Mouse (Mus musculus) spleen, postnatal 36 days (tissue): Measurements from ENCODE around the gene Cenpx.

ENCODE experiments used
- DNase-seq, 2 experiments: peaks; one replicate each; pipeline ENCODE4 v3.0.0; 2022; ENCODE audit warnings: low spot score in 2 of 2, mixed read lengths in 1 of 2

The Cenpx gene

GRCm38 (mm10) chr11:120726243-120727168, 13.0 kb upstream of the Cenpx start:
- DNase-seq = no peak

GRCm38 (mm10) chr11:120723509-120723908, 10.0 kb upstream of the Cenpx start:
- DNase-seq = no peak

DNA sequence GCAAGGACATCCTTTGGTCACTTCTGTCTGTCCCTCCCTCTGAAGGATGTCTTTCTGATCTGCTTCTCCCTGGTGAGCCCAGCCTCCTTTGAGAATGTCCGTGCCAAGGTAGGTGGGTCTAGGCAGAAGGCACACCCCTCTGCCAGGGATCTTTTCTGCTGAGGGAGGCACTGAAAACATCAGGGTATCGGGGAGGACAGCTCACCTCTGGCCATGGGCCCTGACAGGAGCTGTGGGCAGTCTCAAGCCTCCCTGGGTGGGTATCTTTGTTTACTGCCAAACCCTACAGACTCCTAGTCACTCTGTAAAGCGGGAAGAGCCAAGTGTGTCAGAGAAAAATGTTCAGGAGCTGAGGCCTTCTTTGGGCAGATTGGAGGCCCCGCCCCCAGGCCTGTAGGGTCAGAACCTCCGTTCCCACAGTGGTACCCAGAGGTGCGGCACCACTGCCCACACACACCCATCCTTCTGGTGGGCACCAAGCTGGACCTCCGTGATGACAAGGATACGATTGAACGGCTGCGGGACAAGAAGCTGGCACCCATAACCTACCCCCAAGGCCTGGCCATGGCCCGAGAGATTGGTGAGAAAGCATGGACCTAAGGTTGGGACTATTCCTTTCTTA, 9.3 kb upstream of the Cenpx start:
- DNase-seq = no peak

GRCm38 (mm10) chr11:120722067-120722630, 8.6 kb upstream of the Cenpx start:
- DNase-seq = no peak

GRCm38 (mm10) chr11:120721124-120722066, 7.9 kb upstream of the Cenpx start, which contains the start of gene Rac3:
Rac3 (plus strand) TSS chr11:120721470.
- DNase-seq = peak in 1 of 2 experiments; percentile 46

GRCm38 (mm10) chr11:120720450-120720849, 6.9 kb upstream of the Cenpx start:
- peak; percentile 85 to 90 for DNase-seq

- no peak for DNase-seq
Observed at GRCm38 (mm10) chr11:120719841-120720376, 6.4 kb upstream of the Cenpx start.

- DNase-seq = no peak
Observed at GRCm38 (mm10) chr11:120719242-120719641, 5.7 kb upstream of the Cenpx start.

DNA sequence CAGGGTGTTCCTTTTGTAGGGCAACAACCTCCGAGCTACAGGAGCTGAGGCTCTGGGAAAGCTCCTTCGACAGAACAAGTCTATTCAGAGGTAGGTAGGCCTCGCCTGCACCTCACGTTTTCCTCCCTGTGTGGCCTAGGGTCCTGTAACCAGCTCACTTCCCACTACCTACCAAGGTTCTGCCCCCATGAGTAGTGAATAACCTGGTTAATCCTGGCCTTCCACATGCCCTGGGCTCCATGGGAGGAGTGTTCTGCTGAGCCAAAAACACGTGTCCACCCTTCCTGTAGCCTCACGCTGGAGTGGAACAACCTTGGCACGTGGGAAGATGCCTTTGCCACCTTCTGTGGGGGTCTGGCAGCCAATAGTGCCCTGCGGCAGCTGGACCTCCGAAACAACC, 1.6 kb upstream of the Cenpx start:
- DNase-seq = no peak

DNA sequence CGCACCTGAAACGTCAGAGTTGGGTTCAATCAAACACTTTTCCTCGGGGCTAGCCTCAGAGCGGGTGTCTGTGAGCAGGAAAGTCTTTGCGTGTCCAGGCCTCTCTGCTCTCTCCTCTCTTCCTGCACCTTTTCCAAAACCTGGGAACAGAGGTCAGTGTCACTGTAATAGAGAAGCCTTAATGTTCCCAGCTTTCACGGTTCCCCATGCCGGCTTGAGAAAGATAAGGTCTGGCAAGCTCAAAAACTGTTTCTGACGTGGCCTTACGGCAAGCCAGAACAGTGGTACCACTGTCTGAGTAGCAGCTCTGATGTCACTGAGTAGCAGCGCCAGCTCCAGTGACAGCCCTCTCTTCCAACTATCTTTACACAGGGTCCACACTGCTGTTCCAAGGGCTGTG, 1.0 kb upstream of the Cenpx start:
- DNase-seq = no peak

- peak; percentile 38 to 46 for DNase-seq
Observed at GRCm38 (mm10) chr11:120712771-120713568, 568 bp downstream of the Cenpx start.

DNA sequence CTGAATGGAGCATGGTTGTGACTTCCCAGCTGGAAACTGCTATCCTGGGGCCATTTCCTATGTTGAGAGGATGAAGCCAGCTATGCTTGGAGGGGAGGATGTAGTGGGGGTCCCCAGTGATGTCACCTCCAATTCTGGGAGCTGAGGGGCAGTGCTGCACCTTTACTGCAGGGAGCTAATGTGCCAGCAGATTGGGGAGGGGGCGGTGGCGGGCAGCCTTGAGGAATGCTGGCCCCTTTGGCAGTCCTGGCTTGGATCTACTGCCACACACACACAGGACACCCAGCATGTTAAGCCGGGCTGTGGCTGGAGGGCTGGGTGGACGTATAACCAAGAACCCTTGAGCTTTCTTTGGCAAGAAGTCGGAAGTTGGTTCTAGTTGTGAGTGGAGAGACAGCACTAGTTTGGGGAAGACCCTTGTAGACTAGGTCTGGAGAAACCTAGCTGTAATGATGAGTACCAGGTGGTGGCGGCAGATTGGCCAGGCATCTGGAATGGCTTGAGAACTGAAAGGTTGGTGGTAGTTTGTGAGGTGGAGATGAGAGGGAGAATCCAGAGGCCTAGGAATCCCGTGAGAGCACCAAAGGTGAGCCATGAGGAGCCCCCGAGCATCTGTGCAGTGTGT, 1.4 kb downstream of the Cenpx start:
- no peak for DNase-seq

DNA sequence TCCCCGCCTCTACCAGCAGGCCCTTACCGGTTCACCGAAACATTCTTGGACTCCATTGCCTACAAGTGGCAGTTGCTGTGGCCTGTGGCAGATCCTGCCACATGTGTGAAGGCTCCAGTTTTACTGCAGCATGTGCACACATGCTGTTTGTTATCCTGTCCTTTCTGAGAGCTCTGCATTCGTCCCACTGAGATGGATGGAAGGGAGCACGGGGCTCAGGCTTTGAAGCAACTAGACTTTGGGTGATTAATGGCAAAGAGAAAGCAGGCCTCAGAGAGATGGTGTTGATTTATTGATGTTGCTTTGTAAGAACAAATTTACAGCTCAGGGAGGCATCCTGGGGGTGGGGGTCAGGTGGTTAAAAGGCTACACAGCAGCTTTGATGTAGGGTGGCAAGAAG, 2.9 kb downstream of the Cenpx start:
- no peak for DNase-seq

DNA sequence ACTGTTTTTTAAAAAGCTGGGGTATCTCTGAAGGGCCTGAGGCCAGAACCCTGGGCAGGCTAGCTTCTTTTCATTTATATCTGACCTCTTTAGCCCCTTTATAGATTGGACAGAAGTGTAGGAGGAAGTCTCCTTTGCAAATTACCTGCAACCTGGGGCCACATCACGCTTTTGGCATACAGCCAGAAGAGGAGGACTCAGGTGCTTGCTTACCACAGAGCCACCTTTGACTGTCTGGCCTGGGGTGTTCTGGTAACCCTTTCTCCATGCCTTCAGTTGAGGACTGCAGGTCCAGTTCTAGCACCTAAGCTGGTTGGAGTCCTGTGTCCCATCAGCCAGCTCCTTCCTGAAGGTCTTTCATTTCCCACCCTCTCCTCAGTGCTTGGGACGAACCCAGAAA, 4.0 kb downstream of the Cenpx start:
- DNase-seq = no peak

- no peak for DNase-seq
Observed at GRCm38 (mm10) chr11:120707969-120708368, 5.6 kb downstream of the Cenpx start.

DNA sequence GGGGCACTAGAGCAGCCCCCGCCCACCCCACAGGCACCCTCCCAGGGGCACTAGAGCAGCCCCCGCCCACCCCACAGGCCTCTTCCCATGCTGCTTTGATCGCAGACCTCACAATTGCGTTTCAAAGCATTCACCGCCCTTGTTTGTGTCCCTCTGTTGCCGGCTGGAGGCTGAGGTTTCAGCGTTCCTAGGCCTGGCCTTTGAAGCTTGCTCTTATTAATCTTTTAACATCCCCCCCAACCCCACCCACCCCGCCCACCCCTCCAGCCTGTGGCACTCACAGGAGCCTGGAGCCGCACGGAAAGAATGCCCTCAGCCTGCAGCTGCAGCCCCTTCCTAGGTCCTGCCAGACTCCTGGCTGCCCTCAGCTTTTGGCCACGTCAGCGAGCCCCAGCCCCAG, 6.3 kb downstream of the Cenpx start:
- no peak for DNase-seq

DNA sequence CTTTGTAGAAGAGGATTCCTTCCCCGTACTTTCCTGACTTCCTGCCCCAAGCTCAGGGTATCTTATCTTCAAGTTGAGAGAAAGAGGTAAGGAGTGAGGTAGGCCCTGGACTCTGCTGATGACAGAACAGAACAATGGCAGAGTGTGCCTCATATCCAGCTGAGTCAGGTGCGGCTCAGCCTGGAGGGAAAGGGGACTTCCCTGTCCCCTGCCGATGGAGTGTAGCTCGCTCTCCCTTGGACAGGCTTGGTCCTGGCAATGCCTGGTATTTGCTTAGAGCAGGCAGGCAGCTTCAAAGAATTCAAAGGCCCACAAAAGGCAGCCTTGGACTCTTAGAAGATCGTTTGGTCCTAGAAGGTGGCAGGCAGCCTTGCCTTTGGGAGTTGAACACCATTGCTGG, 7.4 kb downstream of the Cenpx start:
- DNase-seq = no peak

DNA sequence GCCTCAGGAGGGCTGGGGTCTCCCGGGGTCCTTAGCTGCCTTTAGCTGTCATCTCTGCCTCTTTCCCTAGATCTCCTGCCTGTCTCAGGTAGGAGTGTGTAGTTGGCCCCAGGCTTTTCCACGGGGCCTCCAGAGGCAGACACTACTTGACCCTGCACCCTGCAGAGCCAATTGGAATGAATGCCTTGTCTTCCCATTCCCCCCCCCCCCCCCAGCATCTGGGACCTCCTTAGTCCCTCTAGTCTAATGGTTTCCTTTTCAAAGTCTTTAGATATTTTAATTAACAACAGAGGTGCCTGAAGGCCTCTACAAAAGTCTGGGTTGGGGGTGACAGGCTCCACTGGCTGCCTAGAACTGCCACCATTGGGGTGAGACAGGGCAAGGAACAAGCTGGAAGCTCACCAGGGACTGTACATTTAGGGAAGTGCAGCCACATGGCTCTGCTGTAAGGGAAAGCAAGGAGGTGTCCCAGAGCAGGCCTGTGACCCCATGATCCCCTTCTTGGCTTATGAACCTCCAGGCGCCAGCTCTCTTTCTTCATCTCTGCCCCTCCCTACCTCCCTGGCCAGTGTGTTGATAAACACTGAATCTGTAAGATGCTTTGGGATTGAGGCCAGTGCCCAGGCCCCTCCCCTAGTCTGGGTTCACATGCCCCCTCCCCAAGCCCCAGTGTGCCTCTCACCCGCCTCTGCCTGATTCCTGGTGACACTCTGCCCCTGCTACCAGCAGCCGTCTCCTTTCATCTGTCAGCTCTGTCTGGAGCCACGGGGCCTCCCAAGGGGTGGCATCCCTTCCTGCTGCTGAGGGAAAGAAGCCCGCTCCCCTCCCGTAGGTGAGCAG, 8.8 kb downstream of the Cenpx start:
- DNase-seq = no peak
